In genomic region chr3:137775076-137775849, GRCm38 (mm10) we compare ENCODE assay signal across 11 mouse cellular contexts.
DNase-seq lines count a peak whose midpoint lies in the region; ATAC-seq and TF ChIP-seq lines count a peak whose summit lies in the region.
"Had no signal": no experiment of that assay in that cellular context is flagged by ENCODE, and none has a peak within 500 bp of the region (broad histone marks: within the 10 kb centered on the region; RNA-seq: fewer than 3 reads in every experiment).

No protein-coding gene starts in this region.

- peak overlapping the region; percentile 20 for H3K27ac ChIP-seq in heart, embryonic 12.5 days (ENCODE audit: poor library complexity, severe bottlenecking)
- H3K27ac ChIP-seq in liver, embryonic 15.5 days (replicated peaks), result no peak overlapping the region
- H3K27ac ChIP-seq in thymus, adult 2 months (ENCODE audit: control insufficient read depth, insufficient read depth, low read length), result no peak overlapping the region
- H3K27ac ChIP-seq: stomach, postnatal 0 days had no signal

- H3K4me1 ChIP-seq in heart, embryonic 12.5 days (replicated peaks), result peaks cover 20% of the 10 kb centered on the region
- H3K4me1 ChIP-seq in liver, embryonic 15.5 days (replicated peaks), result no peaks in the 10 kb centered on the region
- H3K4me1 ChIP-seq in thymus, adult 2 months (replicated peaks; ENCODE audit: control insufficient read depth, insufficient read depth, low read length), result no peaks in the 10 kb centered on the region

- DNase-seq in heart, postnatal 36 days, result no peak
- peak; percentile 5 for DNase-seq in thymus, postnatal 14 days
- no peak for DNase-seq in thymus, postnatal 10 days (ENCODE audit: low spot score in 2 of 2)
- DNase-seq in thymus, adult 2 months, result no peak
- DNase-seq in adrenal gland, postnatal 4 days (ENCODE audit: low spot score in 2 of 2), result no peak
- DNase-seq in embryo, embryonic 11 days, result no peak
- DNase-seq: layer of hippocampus, adult 9-11 months; retina, postnatal 1 day had no signal

- no peak for TF ChIP-seq POLR2A in thymus, adult 2 months (IDR thresholded peaks at IDR 0.05; ENCODE audit: control insufficient read depth, extremely low read depth, insufficient read depth, low read length, poor library complexity)

- 28% methylated on average over 6 of the region's 6 CpGs for WGBS in heart, embryonic 12.5 days
- 33% methylated on average over 6 of the region's 6 CpGs for WGBS in liver, embryonic 15.5 days (ENCODE audit: insufficient replicate concordance)
- WGBS in thymus, adult 2 months, result 58% methylated on average over 6 of the region's 6 CpGs

- H3K9me3 ChIP-seq in heart, embryonic 12.5 days (replicated peaks), result no peaks in the 10 kb centered on the region
- H3K9me3 ChIP-seq in liver, embryonic 15.5 days (replicated peaks), result no peaks in the 10 kb centered on the region

- H3K36me3 ChIP-seq in heart, embryonic 12.5 days, result no peaks in the 10 kb centered on the region
- H3K36me3 ChIP-seq in liver, embryonic 15.5 days (replicated peaks), result no peaks in the 10 kb centered on the region
- H3K36me3 ChIP-seq in thymus, adult 2 months (ENCODE audit: control insufficient read depth, insufficient read depth, low read length), result no peaks in the 10 kb centered on the region

- intact Hi-C loops in heart, postnatal 36 days (cut with DNase I), result loop anchor here (5.0 to 10.0 kb wide), 2 partner anchors 120 to 657 kb away; no protein-coding TSS in a partner anchor

- H3K9ac ChIP-seq in heart, embryonic 12.5 days, result no peak overlapping the region
- no peak overlapping the region for H3K9ac ChIP-seq in liver, embryonic 15.5 days

- no peak overlapping the region for H3K4me3 ChIP-seq in heart, embryonic 12.5 days
- H3K4me3 ChIP-seq in liver, embryonic 15.5 days (replicated peaks), result no peak overlapping the region
- H3K4me3 ChIP-seq in thymus, adult 2 months (ENCODE audit: control insufficient read depth, insufficient read depth, low read length), result no peak overlapping the region

- peak; percentile 51; the same call in 1 of the 2 replicates for ATAC-seq in heart, embryonic 12.5 days (ENCODE audit: insufficient number of reproducible peaks, low FRiP score)
- ATAC-seq in liver, embryonic 15.5 days (ENCODE audit: insufficient read depth), result peak; percentile 62

- TF ChIP-seq CTCF in thymus, adult 2 months (IDR thresholded peaks at IDR 0.05; ENCODE audit: borderline replicate concordance, control insufficient read depth, extremely low read depth, insufficient read depth, low read length, poor library complexity), result no peak

- H3K4me2 ChIP-seq in heart, embryonic 12.5 days, result no peak overlapping the region
- H3K4me2 ChIP-seq in liver, embryonic 15.5 days, result no peak overlapping the region

- peaks cover 6% of the 10 kb centered on the region; the same call in 1 of the 2 replicates for H3K27me3 ChIP-seq in heart, embryonic 12.5 days (replicated peaks)
- peaks cover 23% of the 10 kb centered on the region for H3K27me3 ChIP-seq in liver, embryonic 15.5 days
- H3K27me3 ChIP-seq in thymus, adult 2 months (ENCODE audit: control insufficient read depth, insufficient read depth, low read length), result no peaks in the 10 kb centered on the region
